Mouse (Mus musculus): Measurements from ENCODE around the gene Ndufa7. TPM values are rescaled to one million over a fixed set of nuclear protein-coding genes. Genes with fewer than 3 reads are reported as not detected.
"Not testable (repeated sequence)": the region's sequence is repeated elsewhere in the genome, so short reads cannot be mapped to it uniquely, and the experiment has no call there.

Gene Ndufa7
- polyA plus RNA-seq, 1 experiment from 2014 or later, result 421 TPM

- peaks cover 17% of the 10 kb centered on the region for H3K36me3 ChIP-seq
- not testable (repeated sequence) for H3K9me3 ChIP-seq; ATAC-seq (ENCODE audit: insufficient number of reproducible peaks, insufficient read depth, low FRiP score, low TSS enrichment); H3K27ac ChIP-seq; H3K9ac ChIP-seq; H3K27me3 ChIP-seq; H3K4me3 ChIP-seq
- H3K4me1 ChIP-seq, result peaks cover 10% of the 10 kb centered on the region
- 68% methylated on average over 2 of the region's 2 CpGs for WGBS
- H3K4me2 ChIP-seq (replicated peaks), result peak overlapping the region; percentile 26
These were observed 63.4 kb downstream of the Ndufa7 start for GRCm38 (mm10) chr17:33887802-33888201.

Small RNA genes within 50 kb of the gene (microRNA-seq; reads per million reads assigned to microRNA genes)
- gene Gm27740, result not detected

Other genes with a start within 250 kb of the Ndufa7 start
- gene Zfp414, start 195.5 kb upstream of the Ndufa7 start, polyA plus RNA-seq (2016; fragmentation: Nextera tagmentation; extraction: Ambion mirVana), result 40.0 and 40.4 TPM in 2 replicates
- gene Pram1, start 186.5 kb upstream of the Ndufa7 start, polyA plus RNA-seq (2016; fragmentation: Nextera tagmentation; extraction: Ambion mirVana), result 0.50 and 1.1 TPM in 2 replicates
- gene Hnrnpm, start 137.7 kb upstream of the Ndufa7 start, polyA plus RNA-seq (2016; fragmentation: Nextera tagmentation; extraction: Ambion mirVana), result 428 and 475 TPM in 2 replicates
- gene March2, start 105.9 kb upstream of the Ndufa7 start, polyA plus RNA-seq (2016; fragmentation: Nextera tagmentation; extraction: Ambion mirVana), result 44.7 and 47.1 TPM in 2 replicates
- 367 and 378 TPM in 2 replicates for gene Rab11b, start 64.0 kb upstream of the Ndufa7 start, polyA plus RNA-seq (2016; fragmentation: Nextera tagmentation; extraction: Ambion mirVana)
- gene Angptl4, start 42.7 kb upstream of the Ndufa7 start, polyA plus RNA-seq (2016; fragmentation: Nextera tagmentation; extraction: Ambion mirVana), result 44.2 and 45.6 TPM in 2 replicates
- gene Kank3, start 14.1 kb upstream of the Ndufa7 start, polyA plus RNA-seq (2016; fragmentation: Nextera tagmentation; extraction: Ambion mirVana), result 32.4 and 35.4 TPM in 2 replicates
- 875 and 894 TPM in 2 replicates for gene Rps28, start within 50 bp of the Ndufa7 start, polyA plus RNA-seq (2016; fragmentation: Nextera tagmentation; extraction: Ambion mirVana)
- gene Cd320, start 18.5 kb downstream of the Ndufa7 start, polyA plus RNA-seq (2016; fragmentation: Nextera tagmentation; extraction: Ambion mirVana), result 70.4 and 74.3 TPM in 2 replicates
- not detected in 2 replicates for gene Gm7029, start 49.3 kb downstream of the Ndufa7 start, polyA plus RNA-seq (2016; fragmentation: Nextera tagmentation; extraction: Ambion mirVana)
- 4.9 and 6.4 TPM in 2 replicates for gene Kifc1, start 66.1 kb downstream of the Ndufa7 start, polyA plus RNA-seq (2016; fragmentation: Nextera tagmentation; extraction: Ambion mirVana)
- 0.35 and 0.38 TPM in 2 replicates for gene Platr17, start 80.6 kb downstream of the Ndufa7 start, polyA plus RNA-seq (2016; fragmentation: Nextera tagmentation; extraction: Ambion mirVana)
- 70.1 and 72.8 TPM in 2 replicates for gene Daxx, start 84.8 kb downstream of the Ndufa7 start, polyA plus RNA-seq (2016; fragmentation: Nextera tagmentation; extraction: Ambion mirVana)
- 20.0 and 25.0 TPM in 2 replicates for gene Tapbp, start 91.3 kb downstream of the Ndufa7 start, polyA plus RNA-seq (2016; fragmentation: Nextera tagmentation; extraction: Ambion mirVana)
- 21.6 and 21.9 TPM in 2 replicates for gene Zbtb22, start 91.3 kb downstream of the Ndufa7 start, polyA plus RNA-seq (2016; fragmentation: Nextera tagmentation; extraction: Ambion mirVana)
- gene Rgl2, start 105.0 kb downstream of the Ndufa7 start, polyA plus RNA-seq (2016; fragmentation: Nextera tagmentation; extraction: Ambion mirVana), result 60.9 and 64.8 TPM in 2 replicates
- gene Pfdn6, start 115.8 kb downstream of the Ndufa7 start, polyA plus RNA-seq (2016; fragmentation: Nextera tagmentation; extraction: Ambion mirVana), result 184 and 192 TPM in 2 replicates
- gene Wdr46, start 116.1 kb downstream of the Ndufa7 start, polyA plus RNA-seq (2016; fragmentation: Nextera tagmentation; extraction: Ambion mirVana), result 44.9 and 49.6 TPM in 2 replicates
- gene B3galt4, start 126.9 kb downstream of the Ndufa7 start, polyA plus RNA-seq (2016; fragmentation: Nextera tagmentation; extraction: Ambion mirVana), result 5.5 and 6.3 TPM in 2 replicates
- 55.2 and 55.9 TPM in 2 replicates for gene Vps52, start 131.2 kb downstream of the Ndufa7 start, polyA plus RNA-seq (2016; fragmentation: Nextera tagmentation; extraction: Ambion mirVana)
- 1,303 and 1,336 TPM in 2 replicates for gene Rps18, start 131.4 kb downstream of the Ndufa7 start, polyA plus RNA-seq (2016; fragmentation: Nextera tagmentation; extraction: Ambion mirVana)
- 7.2 and 8.0 TPM in 2 replicates for gene H2-K1, start 175.8 kb downstream of the Ndufa7 start, polyA plus RNA-seq (2016; fragmentation: Nextera tagmentation; extraction: Ambion mirVana)
- 27.2 and 29.7 TPM in 2 replicates for gene Ring1, start 200.1 kb downstream of the Ndufa7 start, polyA plus RNA-seq (2016; fragmentation: Nextera tagmentation; extraction: Ambion mirVana)
- gene H2-Ke6, start 203.5 kb downstream of the Ndufa7 start, polyA plus RNA-seq (2016; fragmentation: Nextera tagmentation; extraction: Ambion mirVana), result 52.2 and 59.5 TPM in 2 replicates
- gene Slc39a7, start 207.1 kb downstream of the Ndufa7 start, polyA plus RNA-seq (2016; fragmentation: Nextera tagmentation; extraction: Ambion mirVana), result 191 and 193 TPM in 2 replicates
- gene Rxrb, start 207.2 kb downstream of the Ndufa7 start, polyA plus RNA-seq (2016; fragmentation: Nextera tagmentation; extraction: Ambion mirVana), result 69.9 and 72.6 TPM in 2 replicates
- gene Col11a2, start 214.9 kb downstream of the Ndufa7 start, polyA plus RNA-seq (2016; fragmentation: Nextera tagmentation; extraction: Ambion mirVana), result 7.2 and 14.8 TPM in 2 replicates

Data from embryonic facial prominence, embryonic 12.5 days (tissue).